11 mouse cellular contexts compared by ENCODE assay signal in the genomic region with DNA sequence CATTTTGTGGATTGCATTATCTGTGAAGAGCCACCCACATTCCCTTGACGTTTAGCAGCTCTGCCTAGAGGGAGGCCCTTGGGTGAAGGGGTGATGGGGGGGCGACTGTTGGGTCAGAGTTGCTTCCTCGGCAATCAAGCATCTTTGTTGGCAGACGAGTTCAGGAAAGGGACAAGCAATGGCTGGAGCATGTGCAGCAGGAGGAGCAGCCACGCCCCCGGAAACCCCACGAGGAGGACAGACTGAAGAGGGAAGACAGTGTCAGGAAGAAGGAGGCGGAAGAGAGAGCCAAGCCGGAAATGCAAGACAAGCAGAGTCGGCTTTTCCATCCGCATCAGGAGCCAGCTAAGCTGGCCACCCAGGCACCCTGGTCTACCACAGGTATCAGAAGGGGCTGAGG.
A peak's percentile ranks its signal among the peaks of the same experiment; 100 is the strongest.
DNase-seq lines count a peak whose midpoint lies in the region; ATAC-seq lines count a peak whose summit lies in the region.
"Had no signal": no experiment of that assay in that cellular context is flagged by ENCODE, and none has a peak within 500 bp of the region (broad histone marks: within the 10 kb centered on the region; RNA-seq: fewer than 3 reads in every experiment).

No protein-coding gene starts in this region.

- no peak for ATAC-seq in heart, embryonic 12.5 days (ENCODE audit: insufficient number of reproducible peaks, low FRiP score)
- ATAC-seq in kidney, embryonic 14.5 days (ENCODE audit: low FRiP score, low TSS enrichment), result peak; percentile 44
- peak; percentile 40 for ATAC-seq in liver, embryonic 12.5 days

- H3K9me3 ChIP-seq in heart, embryonic 12.5 days (replicated peaks), result no peaks in the 10 kb centered on the region
- no peaks in the 10 kb centered on the region for H3K9me3 ChIP-seq in kidney, embryonic 14.5 days (ENCODE audit: control insufficient read depth, low read length)
- no peaks in the 10 kb centered on the region for H3K9me3 ChIP-seq in liver, embryonic 12.5 days (replicated peaks)
- H3K9me3 ChIP-seq: embryonic facial prominence, embryonic 12.5 days had no signal

- H3K4me2 ChIP-seq in heart, embryonic 12.5 days, result no peak overlapping the region
- no peak overlapping the region for H3K4me2 ChIP-seq in kidney, embryonic 14.5 days (replicated peaks; ENCODE audit: low read depth, low read length)
- H3K4me2 ChIP-seq in liver, embryonic 12.5 days, result 0 out of 2 replicates have a peak overlapping the region, but pooled peaks have one; percentile 13
- H3K4me2 ChIP-seq: embryonic facial prominence, embryonic 12.5 days had no signal

- H3K27me3 ChIP-seq in heart, embryonic 12.5 days (replicated peaks), result no peaks in the 10 kb centered on the region
- no peaks in the 10 kb centered on the region for H3K27me3 ChIP-seq in kidney, embryonic 14.5 days (ENCODE audit: control insufficient read depth, insufficient read depth, low read length)
- H3K27me3 ChIP-seq in liver, embryonic 12.5 days (replicated peaks), result no peaks in the 10 kb centered on the region
- H3K27me3 ChIP-seq: embryonic facial prominence, embryonic 12.5 days had no signal

- no peak overlapping the region for H3K27ac ChIP-seq in heart, embryonic 12.5 days (ENCODE audit: poor library complexity, severe bottlenecking)
- H3K27ac ChIP-seq in kidney, embryonic 14.5 days (ENCODE audit: low read depth, low read length), result no peak overlapping the region
- H3K27ac ChIP-seq in liver, embryonic 12.5 days, result no peak overlapping the region
- H3K27ac ChIP-seq: embryonic facial prominence, embryonic 12.5 days had no signal

- H3K4me1 ChIP-seq in heart, embryonic 12.5 days (replicated peaks), result peaks cover 25% of the 10 kb centered on the region
- peaks cover 14% of the 10 kb centered on the region; the same call in 1 of the 2 replicates for H3K4me1 ChIP-seq in kidney, embryonic 14.5 days (ENCODE audit: control insufficient read depth, insufficient read depth, low read length)
- H3K4me1 ChIP-seq in liver, embryonic 12.5 days, result peaks cover 17% of the 10 kb centered on the region

- peak; percentile 98 for DNase-seq in heart, adult 11 months
- peak; percentile 73 for DNase-seq in ZHBTc4 (ENCODE audit: low read depth, low spot score)
- DNase-seq in left cerebral cortex, adult 8-10 months (ENCODE audit: low spot score in 2 of 2), result no peak
- no peak for DNase-seq in spleen, adult 18-20 months
- DNase-seq in spleen, postnatal 36 days (ENCODE audit: low spot score in 2 of 2), result no peak
- DNase-seq: B cell, adult 2 months; thymus, postnatal 25 days had no signal

- H3K36me3 ChIP-seq in heart, embryonic 12.5 days, result peaks cover 69% of the 10 kb centered on the region
- H3K36me3 ChIP-seq in kidney, embryonic 14.5 days (ENCODE audit: control insufficient read depth, insufficient read depth, low read length), result peaks cover 15% of the 10 kb centered on the region; the same call in 1 of the 2 replicates
- H3K36me3 ChIP-seq in liver, embryonic 12.5 days, result peaks cover 75% of the 10 kb centered on the region

- H3K4me3 ChIP-seq in heart, embryonic 12.5 days, result no peak overlapping the region
- no peak overlapping the region for H3K4me3 ChIP-seq in kidney, embryonic 14.5 days (ENCODE audit: low read length)
- H3K4me3 ChIP-seq in liver, embryonic 12.5 days, result no peak overlapping the region
- H3K4me3 ChIP-seq: embryonic facial prominence, embryonic 12.5 days had no signal

- H3K9ac ChIP-seq in heart, embryonic 12.5 days, result no peak overlapping the region
- no peak overlapping the region for H3K9ac ChIP-seq in kidney, embryonic 14.5 days (ENCODE audit: low read depth, low read length)
- peak overlapping the region; percentile 12; the same call in 1 of the 2 replicates for H3K9ac ChIP-seq in liver, embryonic 12.5 days
- H3K9ac ChIP-seq: embryonic facial prominence, embryonic 12.5 days had no signal

- 43% methylated on average over 11 of the region's 11 CpGs for WGBS in heart, embryonic 12.5 days
- WGBS in kidney, embryonic 14.5 days, result 30% methylated on average over 11 of the region's 11 CpGs
- 45% methylated on average over 11 of the region's 11 CpGs for WGBS in liver, embryonic 12.5 days (ENCODE audit: insufficient replicate concordance)

Comparison
In these comparisons a context has a peak if more than half of its experiments do, and no peak if none do; other contexts are left out.
1. DNase-seq: peak in heart, adult 11 months (single experiment) and ZHBTc4 (single experiment); none in left cerebral cortex, adult 8-10 months (0 of 2), spleen, adult 18-20 months (0 of 2) and spleen, postnatal 36 days (0 of 2).